Mouse (Mus musculus): Measurements from ENCODE around the gene Sp1.

Sp1 gene

GRCm38 (mm10) chr15:102405489-102406195 is at the start of gene Sp1:
TSS of gene Sp1 (plus strand) at chr15:102406143.
- peak within 1 kb of the TSS; percentile 88 for H3K4me3 ChIP-seq (replicated peaks; ENCODE audit: low read length)
- H3K9me3 ChIP-seq (ENCODE audit: low read length): no peaks in the 10 kb centered on the region
- no peaks in the 10 kb centered on the region for H3K27me3 ChIP-seq (ENCODE audit: insufficient read depth, low read length)
- peaks cover 79% of the 10 kb centered on the region for H3K4me1 ChIP-seq (replicated peaks; ENCODE audit: low read depth, low read length)
- TF ChIP-seq POU5F1 (IDR thresholded peaks at IDR 0.05; ENCODE audit: borderline replicate concordance, low read length) (no peak), NANOG (IDR thresholded peaks at IDR 0.05; ENCODE audit: borderline replicate concordance, low read length) (no peak), CTCF (conservative IDR thresholded peaks at IDR 0.05; ENCODE audit: low read length) (no peak)
- H3K36me3 ChIP-seq (ENCODE audit: insufficient read depth, low read length): peaks cover 36% of the 10 kb centered on the region

- peak overlapping the region; percentile 83 for H3K4me3 ChIP-seq (replicated peaks; ENCODE audit: low read length)
- peaks cover 70% of the 10 kb centered on the region for H3K27me3 ChIP-seq (ENCODE audit: insufficient read depth, low read length)
- H3K4me1 ChIP-seq (replicated peaks; ENCODE audit: low read depth, low read length): peaks cover 39% of the 10 kb centered on the region
- H3K9me3 ChIP-seq (ENCODE audit: low read length): no peaks in the 10 kb centered on the region
- no peaks in the 10 kb centered on the region for H3K36me3 ChIP-seq (ENCODE audit: insufficient read depth, low read length)
- TF ChIP-seq NANOG (IDR thresholded peaks at IDR 0.05; ENCODE audit: borderline replicate concordance, low read length) (no peak), CTCF (conservative IDR thresholded peaks at IDR 0.05; ENCODE audit: low read length) (no peak), POU5F1 (IDR thresholded peaks at IDR 0.05; ENCODE audit: borderline replicate concordance, low read length) (no peak)
Measured at GRCm38 (mm10) chr15:102356501-102357325, 49.2 kb upstream of the Sp1 start.

- TF ChIP-seq CTCF (conservative IDR thresholded peaks at IDR 0.05; ENCODE audit: low read length) (no peak), NANOG (IDR thresholded peaks at IDR 0.05; ENCODE audit: borderline replicate concordance, low read length) (peak; percentile 30; the same call in 1 of the 2 replicates), POU5F1 (IDR thresholded peaks at IDR 0.05; ENCODE audit: borderline replicate concordance, low read length) (no peak)
- H3K4me1 ChIP-seq (replicated peaks; ENCODE audit: low read depth, low read length): peaks cover 45% of the 10 kb centered on the region
- no peaks in the 10 kb centered on the region for H3K9me3 ChIP-seq (ENCODE audit: low read length)
- H3K4me3 ChIP-seq (replicated peaks; ENCODE audit: low read length): peak overlapping the region; percentile 78
- H3K36me3 ChIP-seq (ENCODE audit: insufficient read depth, low read length): no peaks in the 10 kb centered on the region
- peaks cover 82% of the 10 kb centered on the region for H3K27me3 ChIP-seq (ENCODE audit: insufficient read depth, low read length)
Measured at GRCm38 (mm10) chr15:102358126-102358525, 47.8 kb upstream of the Sp1 start.

GRCm38 (mm10) chr15:102358834-102359233 is 47.1 kb upstream of the Sp1 start:
- Histone ChIP-seq H3K4me1 (replicated peaks; ENCODE audit: low read depth, low read length) (peaks cover 45% of the 10 kb centered on the region), H3K9me3 (ENCODE audit: low read length) (no peaks in the 10 kb centered on the region), H3K27me3 (ENCODE audit: insufficient read depth, low read length) (peaks cover 84% of the 10 kb centered on the region), H3K4me3 (replicated peaks; ENCODE audit: low read length) (peak overlapping the region; percentile 78), H3K36me3 (ENCODE audit: insufficient read depth, low read length) (no peaks in the 10 kb centered on the region)
- no peak for TF ChIP-seq CTCF (conservative IDR thresholded peaks at IDR 0.05; ENCODE audit: low read length)
- TF ChIP-seq POU5F1 (IDR thresholded peaks at IDR 0.05; ENCODE audit: borderline replicate concordance, low read length): no peak
- no peak for TF ChIP-seq NANOG (IDR thresholded peaks at IDR 0.05; ENCODE audit: borderline replicate concordance, low read length)

GRCm38 (mm10) chr15:102362648-102363047 is 43.3 kb upstream of the Sp1 start:
- Histone ChIP-seq H3K4me1 (replicated peaks; ENCODE audit: low read depth, low read length) (peaks cover 41% of the 10 kb centered on the region), H3K36me3 (ENCODE audit: insufficient read depth, low read length) (no peaks in the 10 kb centered on the region), H3K4me3 (replicated peaks; ENCODE audit: low read length) (no peak overlapping the region), H3K9me3 (ENCODE audit: low read length) (no peaks in the 10 kb centered on the region), H3K27me3 (ENCODE audit: insufficient read depth, low read length) (peaks cover 91% of the 10 kb centered on the region)
- TF ChIP-seq CTCF (conservative IDR thresholded peaks at IDR 0.05; ENCODE audit: low read length) (no peak), NANOG (IDR thresholded peaks at IDR 0.05; ENCODE audit: borderline replicate concordance, low read length) (no peak), POU5F1 (IDR thresholded peaks at IDR 0.05; ENCODE audit: borderline replicate concordance, low read length) (no peak)

- H3K4me3 ChIP-seq (replicated peaks; ENCODE audit: low read length): no peak overlapping the region
- no peaks in the 10 kb centered on the region for H3K36me3 ChIP-seq (ENCODE audit: insufficient read depth, low read length)
- no peaks in the 10 kb centered on the region for H3K9me3 ChIP-seq (ENCODE audit: low read length)
- H3K4me1 ChIP-seq (replicated peaks; ENCODE audit: low read depth, low read length): peaks cover 24% of the 10 kb centered on the region
- H3K27me3 ChIP-seq (ENCODE audit: insufficient read depth, low read length): peaks cover 88% of the 10 kb centered on the region
- TF ChIP-seq CTCF (conservative IDR thresholded peaks at IDR 0.05; ENCODE audit: low read length) (no peak), NANOG (IDR thresholded peaks at IDR 0.05; ENCODE audit: borderline replicate concordance, low read length) (no peak), POU5F1 (IDR thresholded peaks at IDR 0.05; ENCODE audit: borderline replicate concordance, low read length) (no peak)
Measured at GRCm38 (mm10) chr15:102364678-102365077, 41.3 kb upstream of the Sp1 start.

- Histone ChIP-seq H3K4me1 (replicated peaks; ENCODE audit: low read depth, low read length) (peaks cover 40% of the 10 kb centered on the region), H3K27me3 (ENCODE audit: insufficient read depth, low read length) (peaks cover 92% of the 10 kb centered on the region), H3K36me3 (ENCODE audit: insufficient read depth, low read length) (no peaks in the 10 kb centered on the region), H3K4me3 (replicated peaks; ENCODE audit: low read length) (peak overlapping the region; percentile 26; the same call in 1 of the 2 replicates), H3K9me3 (ENCODE audit: low read length) (no peaks in the 10 kb centered on the region)
- TF ChIP-seq CTCF (conservative IDR thresholded peaks at IDR 0.05; ENCODE audit: low read length): no peak
- TF ChIP-seq POU5F1 (IDR thresholded peaks at IDR 0.05; ENCODE audit: borderline replicate concordance, low read length): no peak
- TF ChIP-seq NANOG (IDR thresholded peaks at IDR 0.05; ENCODE audit: borderline replicate concordance, low read length): no peak
Measured at GRCm38 (mm10) chr15:102366238-102366637, 39.7 kb upstream of the Sp1 start.

- Histone ChIP-seq H3K9me3 (ENCODE audit: low read length) (no peaks in the 10 kb centered on the region), H3K36me3 (ENCODE audit: insufficient read depth, low read length) (no peaks in the 10 kb centered on the region), H3K4me1 (replicated peaks; ENCODE audit: low read depth, low read length) (peaks cover 46% of the 10 kb centered on the region), H3K4me3 (replicated peaks; ENCODE audit: low read length) (peak within 1 kb of the TSS; percentile 26; the same call in 1 of the 2 replicates), H3K27me3 (ENCODE audit: insufficient read depth, low read length) (peaks cover 93% of the 10 kb centered on the region)
- TF ChIP-seq CTCF (conservative IDR thresholded peaks at IDR 0.05; ENCODE audit: low read length): no peak
- TF ChIP-seq NANOG (IDR thresholded peaks at IDR 0.05; ENCODE audit: borderline replicate concordance, low read length): no peak
- TF ChIP-seq POU5F1 (IDR thresholded peaks at IDR 0.05; ENCODE audit: borderline replicate concordance, low read length): no peak
Measured at GRCm38 (mm10) chr15:102366733-102367344, 39.1 kb upstream of the Sp1 start, which contains the start of gene Sp7. TSS of gene Sp7 (minus strand) at chr15:102367182.

All from E14TG2a.4 (cell line).